Mouse (Mus musculus) heart, embryonic 12.5 days (tissue): Measurements from ENCODE around the gene Susd1. TPM values are rescaled to one million over a fixed set of nuclear protein-coding genes. Genes with fewer than 3 reads are reported as not detected.

Experiments
- ATAC-seq: fragments of 200-750 bp; cut with Nextera tagmentation; 2 replicates; pipeline ENCODE4 v1.8.0; 2017; ENCODE audit warnings: moderate TSS enrichment, moderate library complexity; ENCODE audit not compliant: insufficient number of reproducible peaks, low FRiP score
- H3K27ac ChIP-seq: fragments of 300-500 bp; sonication (generic); 2 replicates; pipeline ENCODE4 v1.5.1; 2016; ENCODE audit warnings: mild to moderate bottlenecking, moderate library complexity; ENCODE audit not compliant: poor library complexity, severe bottlenecking
- H3K27me3 ChIP-seq: fragments of 300-500 bp; sonication (generic); replicated peaks from 2 replicates; pipeline ENCODE4 v1.6.1; 2016; ENCODE audit warnings: mild to moderate bottlenecking, moderate library complexity
- H3K36me3 ChIP-seq: fragments of 300-500 bp; sonication (generic); 2 replicates; pipeline ENCODE4 v1.6.1; 2016; ENCODE audit warnings: mild to moderate bottlenecking, moderate library complexity
- H3K4me1 ChIP-seq: fragments of 300-500 bp; sonication (generic); replicated peaks from 2 replicates; pipeline ENCODE4 v1.6.1; 2016; ENCODE audit warnings: mild to moderate bottlenecking
- H3K4me2 ChIP-seq: fragments of 300-500 bp; sonication (generic); 2 replicates; pipeline ENCODE4 v1.6.1; 2016; ENCODE audit warnings: mild to moderate bottlenecking, moderate library complexity
- H3K4me3 ChIP-seq: fragments of 300-500 bp; sonication (generic); 2 replicates; pipeline ENCODE4 v1.5.1; 2016; ENCODE audit warnings: mild to moderate bottlenecking
- H3K9ac ChIP-seq: fragments of 300-500 bp; sonication (generic); 2 replicates; pipeline ENCODE4 v1.6.1; 2016; ENCODE audit warnings: mild to moderate bottlenecking, moderate library complexity
- H3K9me3 ChIP-seq: fragments of 300-500 bp; sonication (generic); replicated peaks from 2 replicates; pipeline ENCODE4 v1.6.1; 2016; ENCODE audit warnings: mild to moderate bottlenecking, moderate library complexity
- WGBS: fragments of 180-500 bp; shearing (Covaris S2); methylation state at CpG from one replicate; pipeline ENCODE4 v1.1.7; 2016; 5-methylcytosine and 5-hydroxymethylcytosine counted together
- polyA plus RNA-seq: library from polyadenylated mRNA; unstranded; fragments of >200 nt; fragmentation: Nextera tagmentation; extraction: Ambion mirVana; gene quantifications from 2 replicates; pipeline ENCODE4 v1.2.1, GENCODE M21; 2016

Susd1 gene
- polyA plus RNA-seq, 1 experiment from 2014 or later, result 10.0 TPM

- 79% methylated on average over 6 of the region's 6 CpGs for WGBS
- peaks cover 9% of the 10 kb centered on the region; the same call in 1 of the 2 replicates for H3K4me1 ChIP-seq
- no peak overlapping the region for H3K4me2 ChIP-seq
- no peak for ATAC-seq
- 0 out of 2 replicates have a peak, but pooled peaks cover 6% of the 10 kb centered on the region for H3K36me3 ChIP-seq
- no peaks in the 10 kb centered on the region for H3K9me3 ChIP-seq
- no peak overlapping the region for H3K9ac ChIP-seq
- no peaks in the 10 kb centered on the region for H3K27me3 ChIP-seq
- H3K4me3 ChIP-seq, result no peak overlapping the region
- H3K27ac ChIP-seq, result no peak overlapping the region
These were observed 9.3 kb downstream of the Susd1 start for GRCm38 (mm10) chr4:59429128-59429527.

GRCm38 (mm10) chr4:59426429-59426828 is 12.0 kb downstream of the Susd1 start:
- 0 out of 2 replicates have a peak, but pooled peaks cover 6% of the 10 kb centered on the region for H3K36me3 ChIP-seq
- no peaks in the 10 kb centered on the region for H3K27me3 ChIP-seq
- no peak overlapping the region for H3K4me2 ChIP-seq
- no peak overlapping the region for H3K27ac ChIP-seq
- WGBS, result 89% methylated on average over 5 of the region's 5 CpGs
- H3K4me3 ChIP-seq, result no peak overlapping the region
- H3K4me1 ChIP-seq, result peaks cover 10% of the 10 kb centered on the region
- H3K9ac ChIP-seq, result no peak overlapping the region
- ATAC-seq, result no peak
- no peaks in the 10 kb centered on the region for H3K9me3 ChIP-seq

GRCm38 (mm10) chr4:59422808-59423207 is 15.6 kb downstream of the Susd1 start:
- ATAC-seq, result no peak
- H3K36me3 ChIP-seq, result 0 out of 2 replicates have a peak, but pooled peaks cover 6% of the 10 kb centered on the region
- no peak overlapping the region for H3K4me2 ChIP-seq
- H3K9me3 ChIP-seq, result no peaks in the 10 kb centered on the region
- no peak overlapping the region for H3K27ac ChIP-seq
- no peak overlapping the region for H3K4me3 ChIP-seq
- no peak overlapping the region for H3K9ac ChIP-seq
- H3K4me1 ChIP-seq, result peaks cover 9% of the 10 kb centered on the region
- no peaks in the 10 kb centered on the region for H3K27me3 ChIP-seq

- no peak for ATAC-seq
- no peaks in the 10 kb centered on the region for H3K27me3 ChIP-seq
- no peak overlapping the region for H3K9ac ChIP-seq
- H3K36me3 ChIP-seq, result 0 out of 2 replicates have a peak, but pooled peaks cover 6% of the 10 kb centered on the region
- no peak overlapping the region for H3K4me2 ChIP-seq
- H3K9me3 ChIP-seq, result no peaks in the 10 kb centered on the region
- H3K4me1 ChIP-seq, result peaks cover 9% of the 10 kb centered on the region
- WGBS, result 70% methylated on average over 5 of the region's 5 CpGs
- H3K4me3 ChIP-seq, result no peak overlapping the region
- H3K27ac ChIP-seq, result no peak overlapping the region
These were observed 16.2 kb downstream of the Susd1 start for GRCm38 (mm10) chr4:59422025-59422783.

DNA sequence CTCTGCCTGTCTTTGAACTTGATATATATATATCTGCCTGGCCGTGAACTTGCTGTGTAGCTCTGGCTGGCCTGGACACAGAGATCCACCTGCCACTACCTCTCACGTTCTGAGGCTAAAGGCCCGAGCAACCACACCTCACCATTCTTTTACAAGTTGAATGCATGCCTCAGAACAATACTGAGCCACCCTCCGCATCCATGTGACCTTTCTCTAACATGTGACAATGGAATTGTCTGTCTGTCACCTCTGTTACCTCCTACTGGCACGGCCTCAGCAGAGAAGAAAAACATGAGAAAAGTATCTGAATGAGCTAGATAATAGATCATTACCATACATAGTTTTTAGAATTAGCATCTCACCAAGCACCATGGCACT is 17.1 kb downstream of the Susd1 start:
- 71% methylated on average over 5 of the region's 5 CpGs for WGBS
- H3K36me3 ChIP-seq, result 0 out of 2 replicates have a peak, but pooled peaks cover 10% of the 10 kb centered on the region
- no peak for ATAC-seq

GRCm38 (mm10) chr4:59420695-59421368 is 17.6 kb downstream of the Susd1 start:
- H3K27me3 ChIP-seq, result no peaks in the 10 kb centered on the region
- no peak overlapping the region for H3K27ac ChIP-seq
- 88% methylated on average over 7 of the region's 7 CpGs for WGBS
- no peak for ATAC-seq
- H3K36me3 ChIP-seq, result 0 out of 2 replicates have a peak, but pooled peaks cover 5% of the 10 kb centered on the region
- H3K4me1 ChIP-seq, result peaks cover 9% of the 10 kb centered on the region
- H3K4me2 ChIP-seq, result no peak overlapping the region
- no peak overlapping the region for H3K9ac ChIP-seq
- no peaks in the 10 kb centered on the region for H3K9me3 ChIP-seq
- H3K4me3 ChIP-seq, result no peak overlapping the region

More for the DNA sequence above, 17.1 kb downstream of the Susd1 start:
- H3K4me3 ChIP-seq, result no peak overlapping the region
- no peak overlapping the region for H3K4me2 ChIP-seq
- no peak overlapping the region for H3K27ac ChIP-seq
- H3K4me1 ChIP-seq, result peaks cover 9% of the 10 kb centered on the region
- H3K9me3 ChIP-seq, result no peaks in the 10 kb centered on the region
- no peak overlapping the region for H3K9ac ChIP-seq
- no peaks in the 10 kb centered on the region for H3K27me3 ChIP-seq

DNA sequence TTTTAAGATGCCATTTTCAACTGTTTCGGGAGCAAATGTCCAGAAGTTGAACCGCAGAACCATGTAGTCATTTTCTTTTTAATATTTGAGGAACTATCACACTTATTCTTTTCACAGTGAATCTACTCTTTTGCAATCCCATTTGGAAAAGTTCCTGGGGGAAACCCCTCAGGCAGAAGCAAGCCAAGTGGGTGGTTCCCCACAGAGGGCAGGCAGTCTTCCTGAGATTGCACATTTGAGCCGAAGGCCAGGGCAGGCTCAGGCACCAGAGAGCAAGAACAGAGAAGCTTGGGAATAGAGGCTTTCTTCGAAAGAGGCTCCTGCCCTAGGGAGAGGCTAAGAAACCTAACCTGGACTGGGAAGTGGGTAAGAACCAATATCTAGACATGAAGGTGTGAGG is 19.2 kb downstream of the Susd1 start:
- Histone ChIP-seq H3K36me3 (0 out of 2 replicates have a peak, but pooled peaks cover 4% of the 10 kb centered on the region), H3K4me2 (no peak overlapping the region), H3K27ac (no peak overlapping the region), H3K9me3 (no peaks in the 10 kb centered on the region), H3K4me3 (no peak overlapping the region), H3K27me3 (no peaks in the 10 kb centered on the region), H3K9ac (no peak overlapping the region), H3K4me1 (peaks cover 9% of the 10 kb centered on the region)
- 81% methylated on average over 4 of the region's 4 CpGs for WGBS
- ATAC-seq, result no peak

DNA sequence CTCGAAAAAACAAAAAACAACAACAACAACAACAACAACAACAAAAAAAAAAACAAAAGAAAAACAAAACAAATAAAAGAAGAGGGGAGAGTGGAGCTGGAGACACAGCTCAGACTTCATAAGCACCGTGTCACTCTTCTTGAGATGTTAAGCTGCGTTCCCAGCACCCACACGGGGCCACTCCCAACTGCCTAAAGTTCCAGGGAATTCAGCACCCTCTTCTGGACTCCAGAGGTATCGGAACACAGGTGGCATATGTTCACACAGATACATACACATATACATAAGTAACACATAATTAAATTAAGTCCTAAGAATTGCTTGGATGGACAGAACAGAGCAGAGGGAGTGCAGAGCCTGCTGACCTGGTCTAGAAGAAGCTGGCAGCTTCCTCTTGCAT is 25.0 kb downstream of the Susd1 start:
- H3K36me3 ChIP-seq, result peaks cover 8% of the 10 kb centered on the region
- H3K9me3 ChIP-seq, result no peaks in the 10 kb centered on the region
- H3K9ac ChIP-seq, result no peak overlapping the region
- H3K27ac ChIP-seq, result no peak overlapping the region
- peaks cover 10% of the 10 kb centered on the region; the same call in 1 of the 2 replicates for H3K4me1 ChIP-seq
- H3K4me3 ChIP-seq, result no peak overlapping the region
- ATAC-seq, result no peak
- no peak overlapping the region for H3K4me2 ChIP-seq
- WGBS, result 87% methylated on average over 5 of the region's 5 CpGs
- H3K27me3 ChIP-seq, result no peaks in the 10 kb centered on the region

DNA sequence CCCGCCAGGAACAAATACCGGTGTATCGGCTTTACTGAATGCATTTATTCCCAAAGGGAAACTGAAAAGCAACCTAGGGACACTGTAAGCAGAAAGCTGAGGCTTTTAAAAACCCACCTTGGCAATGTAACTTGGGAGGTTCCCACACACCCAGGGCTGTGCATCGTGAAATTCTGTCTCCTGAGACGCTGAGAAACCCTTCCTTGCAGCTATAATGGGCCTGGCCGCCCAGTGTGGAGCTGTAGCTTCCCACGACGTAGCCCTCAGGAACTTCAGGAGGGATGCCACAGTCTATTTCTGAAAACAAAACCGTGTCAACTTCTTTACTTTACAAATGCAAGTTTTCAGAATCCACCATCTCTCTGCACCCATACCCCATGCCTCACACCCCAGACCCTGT is 27.3 kb downstream of the Susd1 start:
- Histone ChIP-seq H3K4me1 (peaks cover 10% of the 10 kb centered on the region; the same call in 1 of the 2 replicates), H3K4me2 (no peak overlapping the region), H3K9me3 (no peaks in the 10 kb centered on the region), H3K27me3 (no peaks in the 10 kb centered on the region), H3K27ac (no peak overlapping the region), H3K9ac (no peak overlapping the region), H3K4me3 (no peak overlapping the region), H3K36me3 (peaks cover 4% of the 10 kb centered on the region)
- WGBS, result 87% methylated on average over 9 of the region's 9 CpGs
- ATAC-seq, result no peak

DNA sequence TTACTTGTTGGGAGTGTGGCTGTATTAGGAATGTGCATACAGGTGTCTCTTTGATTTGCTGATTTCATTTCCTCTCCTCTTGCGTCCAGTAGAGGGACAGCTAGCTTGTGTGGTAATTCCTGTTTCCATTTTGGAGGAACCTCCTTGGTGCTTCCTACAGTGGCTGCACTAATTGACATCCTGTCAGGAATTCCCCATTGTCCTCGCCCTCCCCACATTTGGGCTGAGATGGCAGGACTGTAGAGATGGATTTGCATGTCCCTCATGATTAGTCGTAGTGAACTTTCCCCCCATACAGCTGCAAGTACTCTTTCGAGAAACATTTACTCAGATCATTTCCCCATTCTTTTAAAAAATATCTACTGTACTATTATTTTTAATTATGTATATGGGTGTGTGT is 30.7 kb downstream of the Susd1 start:
- Histone ChIP-seq H3K4me2 (no peak overlapping the region), H3K27me3 (no peaks in the 10 kb centered on the region), H3K4me3 (no peak overlapping the region), H3K9me3 (peaks cover 5% of the 10 kb centered on the region; the same call in 1 of the 2 replicates), H3K4me1 (peaks cover 23% of the 10 kb centered on the region), H3K36me3 (peaks cover 8% of the 10 kb centered on the region), H3K9ac (no peak overlapping the region), H3K27ac (no peak overlapping the region)
- 81% methylated on average over 4 of the region's 4 CpGs for WGBS
- no peak for ATAC-seq

DNA sequence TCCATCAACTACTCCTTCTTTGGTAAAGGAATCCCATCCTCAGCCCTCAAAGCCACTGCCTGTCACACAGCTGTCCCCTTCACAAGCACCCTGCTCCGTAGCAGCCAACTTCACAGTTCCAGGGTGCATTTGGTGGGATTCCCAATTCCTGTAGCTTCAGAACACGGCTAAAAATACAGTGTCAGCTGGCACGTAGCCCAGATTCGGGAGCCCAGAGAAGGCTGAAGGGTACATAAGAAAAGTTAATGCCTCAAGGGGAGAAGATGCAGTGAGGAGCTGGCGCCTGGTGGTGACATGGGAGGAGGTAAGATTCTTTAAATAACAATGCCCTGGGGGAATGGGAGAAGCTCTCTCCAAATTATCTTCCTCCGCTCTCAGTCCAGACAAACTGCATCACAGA is 34.1 kb downstream of the Susd1 start:
- peaks cover 10% of the 10 kb centered on the region for H3K36me3 ChIP-seq
- H3K4me1 ChIP-seq, result peaks cover 19% of the 10 kb centered on the region
- H3K4me2 ChIP-seq, result peak overlapping the region; percentile 46
- peaks cover 5% of the 10 kb centered on the region; the same call in 1 of the 2 replicates for H3K9me3 ChIP-seq
- H3K27ac ChIP-seq, result peak overlapping the region; percentile 50
- 0 out of 2 replicates have a peak, but pooled peaks have one; percentile 51 for ATAC-seq
- WGBS, result 19% methylated on average over 6 of the region's 6 CpGs
- H3K4me3 ChIP-seq, result no peak overlapping the region
- no peak overlapping the region for H3K9ac ChIP-seq
- H3K27me3 ChIP-seq, result no peaks in the 10 kb centered on the region
